Mouse (Mus musculus) megakaryocyte, embryonic 14.5 days (primary cell): ENCODE data around the gene Rbpms2.

Experiments used
- FLI1 ChIP-seq: IDR thresholded peaks from 2 replicates; pipeline ENCODE4 v1.6.1; 2012; ENCODE audit warnings: low read length, inconsistent platforms, mixed read lengths
- GATA1 ChIP-seq: IDR thresholded peaks from 3 replicates; pipeline ENCODE4 v1.6.1; 2012; ENCODE audit warnings: mixed read lengths, low read length, inconsistent platforms, borderline replicate concordance

- TF ChIP-seq GATA1 (no peak), FLI1 (no peak)
Observed at GRCm38 (mm10) chr9:65593596-65593995, 35.9 kb upstream of the Rbpms2 start.
